Mouse (Mus musculus): Measurements from ENCODE around the gene Prdm16. TPM values are rescaled to one million over a fixed set of nuclear protein-coding genes. Genes with fewer than 3 reads are reported as not detected.

The Prdm16 gene
- polyA plus RNA-seq, 1 experiment from 2014 or later, result 21.8 TPM

Other genes starting within 250 kb of the Prdm16 start
- gene Actrt2, start 31.0 kb upstream of the Prdm16 start, polyA plus RNA-seq (2014; fragmentation: Nextera tagmentation; extraction: Ambion mirVana), result not detected in 2 replicates
- 0.09 and 0.32 TPM in 2 replicates for gene Ttc34, start 200.6 kb upstream of the Prdm16 start, polyA plus RNA-seq (2014; fragmentation: Nextera tagmentation; extraction: Ambion mirVana)
- 0.48 and 0.56 TPM in 2 replicates for gene Mmel1, start 232.7 kb upstream of the Prdm16 start, polyA plus RNA-seq (2014; fragmentation: Nextera tagmentation; extraction: Ambion mirVana)